Mouse (Mus musculus) heart, postnatal 14 days (tissue): ENCODE measurements at regions not wholly inside any gene's neighbourhood (a gene's known extent, or its start where the extent isn't known, plus 50 kb on each side); places are given as distances from the start of the nearest gene placed in this dataset.
A peak's percentile ranks its signal among the peaks of the same experiment; 100 is the strongest.

Experiments used
- DNase-seq, 2 experiments: peaks; one replicate each; pipeline ENCODE4 v3.0.0; 2021 to 2022
- intact Hi-C: fragments of 180-260 bp; cut with DNase I; formaldehyde crosslinking; loops from one replicate; pipeline ENCODE4 v1.15.1; 2025

GRCm38 (mm10) chr2:108584799-108585198 is 695.7 kb upstream of the Kif18a start:
- intact Hi-C loops, result no loop called here

GRCm38 (mm10) chr2:108593555-108593954 is 687.0 kb upstream of the Kif18a start:
- intact Hi-C loops, result no loop called here
- DNase-seq, result no peak

More at GRCm38 (mm10) chr2:108584799-108585198, 695.7 kb upstream of the Kif18a start:
- no peak for DNase-seq

- no peak for DNase-seq
- intact Hi-C loops, result no loop called here
These were observed 680.2 kb upstream of the Kif18a start for GRCm38 (mm10) chr2:108600346-108600745.

GRCm38 (mm10) chr2:108619580-108619979 is 661.0 kb upstream of the Kif18a start:
- DNase-seq, result no peak
- intact Hi-C loops, result no loop called here

GRCm38 (mm10) chr2:108622367-108623162 is 658.0 kb upstream of the Kif18a start:
- intact Hi-C loops, result no loop called here
- peak in 1 of 2 experiments; percentile 2 for DNase-seq

GRCm38 (mm10) chr2:108635644-108636043 is 644.9 kb upstream of the Kif18a start:
- intact Hi-C loops, result no loop called here
- DNase-seq, result no peak

GRCm38 (mm10) chr2:108660697-108661388 is 619.7 kb upstream of the Kif18a start:
- no peak for DNase-seq
- intact Hi-C loops, result no loop called here

- intact Hi-C loops, result no loop called here
- DNase-seq, result no peak
These were observed 602.7 kb upstream of the Kif18a start for GRCm38 (mm10) chr2:108677777-108678380.

- DNase-seq, result no peak
- intact Hi-C loops, result no loop called here
These were observed 599.0 kb upstream of the Kif18a start for GRCm38 (mm10) chr2:108681574-108681973.

- intact Hi-C loops, result no loop called here
- peak in 1 of 2 experiments; percentile 4 for DNase-seq
These were observed 594.4 kb upstream of the Kif18a start for GRCm38 (mm10) chr2:108686019-108686743.

- peak; percentile 35 to 55 for DNase-seq
- intact Hi-C loops, result no loop called here
These were observed 590.4 kb upstream of the Kif18a start for GRCm38 (mm10) chr2:108690091-108690490.

GRCm38 (mm10) chr2:108691156-108692007 is 589.2 kb upstream of the Kif18a start:
- intact Hi-C loops, result no loop called here
- no peak for DNase-seq

GRCm38 (mm10) chr2:108701308-108701707 is 579.2 kb upstream of the Kif18a start:
- DNase-seq, result no peak
- intact Hi-C loops, result no loop called here

- intact Hi-C loops, result no loop called here
- DNase-seq, result no peak
These were observed 572.4 kb upstream of the Kif18a start for GRCm38 (mm10) chr2:108707856-108708855.

GRCm38 (mm10) chr2:108742079-108742478 is 538.5 kb upstream of the Kif18a start:
- intact Hi-C loops, result no loop called here
- DNase-seq, result no peak

- intact Hi-C loops, result no loop called here
- DNase-seq, result no peak
These were observed 537.0 kb upstream of the Kif18a start for GRCm38 (mm10) chr2:108743511-108743910.

- no peak for DNase-seq
- intact Hi-C loops, result no loop called here
These were observed 535.7 kb upstream of the Kif18a start for GRCm38 (mm10) chr2:108744797-108745196.

GRCm38 (mm10) chr2:108753494-108754225 is 526.9 kb upstream of the Kif18a start:
- intact Hi-C loops, result no loop called here
- no peak for DNase-seq
